Mouse (Mus musculus) CH12.LX (cell line): ENCODE results near the gene Gstm5.
A peak's percentile ranks its signal among the peaks of the same experiment; 100 is the strongest.

Source experiments
- CHD2 ChIP-seq: IDR thresholded peaks from 2 replicates; pipeline ENCODE4 v1.6.1; 2011; ENCODE audit warnings: low read length, improper control_type of control experiment
- CTCF ChIP-seq, 2 experiments: IDR thresholded peaks in 1 of 2; conservative IDR thresholded peaks in 1 of 2; 2 replicates each; pipeline ENCODE4 v1.5.1; 2011 to 2012; ENCODE audit warnings: low read depth in 2 of 2, low read length in 2 of 2, improper control_type of control experiment in 1 of 2, inconsistent platforms in 1 of 2, mild to moderate bottlenecking in 1 of 2, moderate library complexity in 1 of 2
- ETS1 ChIP-seq: conservative IDR thresholded peaks from 2 replicates; pipeline ENCODE4 v1.6.1; 2012; ENCODE audit warnings: low read depth, mild to moderate bottlenecking, inconsistent platforms, low read length, improper control_type of control experiment, moderate library complexity
- GABPA ChIP-seq: IDR thresholded peaks from 2 replicates; pipeline ENCODE4 v1.6.1; 2012; ENCODE audit warnings: low read depth, low read length, improper control_type of control experiment, inconsistent platforms; ENCODE audit not compliant: insufficient replicate concordance
- HCFC1 ChIP-seq: IDR thresholded peaks from 2 replicates; pipeline ENCODE4 v1.6.1; 2012; ENCODE audit warnings: low read depth, mild to moderate bottlenecking, inconsistent platforms, low read length, improper control_type of control experiment
- MAX ChIP-seq: IDR thresholded peaks from 2 replicates; pipeline ENCODE4 v1.6.1; 2011; ENCODE audit warnings: low read length, improper control_type of control experiment
- MEF2A ChIP-seq: IDR thresholded peaks from 2 replicates; pipeline ENCODE4 v1.6.1; 2014; ENCODE audit warnings: low read depth, mild to moderate bottlenecking, inconsistent platforms, low read length, improper control_type of control experiment, borderline replicate concordance
- MXI1 ChIP-seq: IDR thresholded peaks from 2 replicates; pipeline ENCODE4 v1.6.1; 2011; ENCODE audit warnings: mild to moderate bottlenecking, low read depth, low read length, improper control_type of control experiment
- NELFE ChIP-seq: IDR thresholded peaks from 2 replicates; pipeline ENCODE4 v1.6.1; 2011; ENCODE audit warnings: low read depth, low read length, improper control_type of control experiment
- POLR2A ChIP-seq: IDR thresholded peaks from 2 replicates; pipeline ENCODE4 v1.6.1; 2011; ENCODE audit warnings: low read depth, mild to moderate bottlenecking, improper control_type of control experiment, low read length
- POLR2AphosphoS2 ChIP-seq: IDR thresholded peaks from 2 replicates; pipeline ENCODE4 v1.6.1; 2011; ENCODE audit warnings: low read depth, low read length, improper control_type of control experiment
- USF2 ChIP-seq: conservative IDR thresholded peaks from 2 replicates; pipeline ENCODE4 v1.6.1; 2011; ENCODE audit warnings: low read depth, low read length, improper control_type of control experiment
- ZKSCAN1 ChIP-seq: IDR thresholded peaks from 2 replicates; pipeline ENCODE4 v1.6.1; 2012; ENCODE audit warnings: low read depth, inconsistent platforms, low read length, improper control_type of control experiment, borderline replicate concordance
- ZNF384 ChIP-seq: IDR thresholded peaks from 2 replicates; pipeline ENCODE4 v1.6.1; 2012; ENCODE audit warnings: low read depth, low read length, improper control_type of control experiment, inconsistent platforms

DNA sequence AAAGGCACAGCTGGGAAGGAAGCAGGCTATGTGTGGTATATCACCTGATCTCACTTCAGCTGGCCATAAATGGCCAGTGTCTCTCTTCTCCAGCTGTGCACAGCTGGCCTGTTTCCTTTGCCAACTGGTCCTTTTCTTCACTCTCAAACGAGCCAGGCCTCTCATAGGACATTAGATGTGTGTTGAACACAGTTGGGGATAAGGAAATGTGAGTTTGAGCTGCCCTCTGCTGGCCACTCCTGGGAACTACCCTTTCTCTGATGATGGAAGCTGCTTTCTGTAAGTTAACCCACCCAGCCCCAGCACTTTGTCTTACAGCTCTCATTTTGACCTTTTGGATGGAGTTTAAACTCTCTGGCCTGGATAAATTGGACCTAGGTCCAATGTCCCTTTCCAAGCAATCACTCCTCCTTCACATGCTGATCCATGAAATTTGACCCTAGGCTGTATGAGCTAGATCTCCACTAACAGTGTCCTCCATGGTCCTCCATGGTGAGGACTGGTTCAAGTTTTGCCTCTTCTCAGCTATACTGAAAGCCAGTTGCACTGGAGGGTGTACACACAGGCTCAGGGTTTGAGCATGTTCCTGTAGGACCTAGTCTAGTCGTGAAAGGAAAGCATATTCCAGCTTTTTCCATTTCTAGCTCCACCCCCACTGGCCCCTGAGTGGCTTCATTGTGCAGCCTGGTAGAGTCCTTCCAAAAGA, 31.6 kb upstream of the Gstm5 start:
- TF ChIP-seq MXI1 (no peak), GABPA (no peak), CTCF (conservative IDR thresholded peaks at IDR 0.05 in 1 of 2, IDR thresholded peaks at IDR 0.05 in 1 of 2; ENCODE audit: low read depth in 2 of 2, low read length in 2 of 2) (peak; percentile 81 to 98), POLR2A (no peak), ZKSCAN1 (no peak), MAX (no peak), USF2 (no peak), ETS1 (no peak), POLR2AphosphoS2 (no peak), MEF2A (no peak), HCFC1 (no peak), ZNF384 (no peak), CHD2 (no peak), NELFE (peak; percentile 20; the same call in 1 of the 2 replicates)
